In genomic region chr1:164460921-164461697, GRCm38 (mm10) we compare ENCODE assay signal across 9 mouse cellular contexts. TPM values are rescaled to one million over a fixed set of nuclear protein-coding genes. Genes with fewer than 3 reads are reported as not detected.
A peak's percentile ranks its signal among the peaks of the same experiment; 100 is the strongest.
DNase-seq lines count a peak whose midpoint lies in the region; ATAC-seq and TF ChIP-seq lines count a peak whose summit lies in the region.
"Had no signal": no experiment of that assay in that cellular context is flagged by ENCODE, and none has a peak within 500 bp of the region (broad histone marks: within the 10 kb centered on the region; RNA-seq: fewer than 3 reads in every experiment).

No protein-coding gene starts in this region.

- peaks cover 13% of the 10 kb centered on the region for H3K4me1 ChIP-seq in midbrain, postnatal 0 days (ENCODE audit: insufficient read depth, low read length)

- intact Hi-C loops in left cerebral cortex, adult 2 months (cut with DNase I), result loop anchor here (1.0 to 2.0 kb wide), 2 partner anchors 126 to 223 kb away; no protein-coding TSS in a partner anchor

- 75% methylated on average over 13 of the region's 13 CpGs for WGBS in midbrain, postnatal 0 days

- peak overlapping the region; percentile 38 for H3K4me3 ChIP-seq in left cerebral cortex, adult 2 months
- H3K4me3 ChIP-seq in midbrain, postnatal 0 days (ENCODE audit: low read depth, low read length), result no peak overlapping the region

- TF ChIP-seq CTCF in left cerebral cortex, adult 2 months (IDR thresholded peaks at IDR 0.05), result no peak
- TF ChIP-seq CTCF in midbrain, postnatal 0 days (IDR thresholded peaks at IDR 0.05), result no peak

- no peak for ATAC-seq in midbrain, postnatal 0 days (ENCODE audit: low FRiP score)

- peak overlapping the region; percentile 90 for H3K27ac ChIP-seq in left cerebral cortex, adult 2 months
- no peak overlapping the region for H3K27ac ChIP-seq in midbrain, postnatal 0 days (ENCODE audit: low read depth, low read length)
- H3K27ac ChIP-seq: macrophage had no signal

- H3K9ac ChIP-seq in midbrain, postnatal 0 days (replicated peaks; ENCODE audit: low read length, poor library complexity, severe bottlenecking), result no peak overlapping the region

- H3K27me3 ChIP-seq in midbrain, postnatal 0 days (ENCODE audit: insufficient read depth, low read length), result no peaks in the 10 kb centered on the region

- peak; percentile 36 for DNase-seq in adrenal gland, adult 2 months
- no peak for DNase-seq in adrenal gland, postnatal 14 days
- no peak for DNase-seq in left cerebral cortex, adult 2 months (ENCODE audit: extremely low spot score in 1 of 2, low spot score in 2 of 2)
- DNase-seq in left cerebral cortex, adult 11 months (ENCODE audit: low spot score), result no peak
- DNase-seq in kidney, adult 8-10 months, result peak; percentile 88 to 97
- DNase-seq in midbrain, postnatal 0 days (ENCODE audit: low spot score), result no peak
- DNase-seq in adrenal gland, postnatal 4 days (ENCODE audit: low spot score in 2 of 2), result no peak
- DNase-seq in adrenal gland, adult 8-10 months, result no peak

- peak overlapping the region; percentile 15; the same call in 1 of the 2 replicates for H3K4me2 ChIP-seq in midbrain, postnatal 0 days (ENCODE audit: low read depth, low read length, poor library complexity, severe bottlenecking)

- H3K9me3 ChIP-seq in midbrain, postnatal 0 days (ENCODE audit: low read length), result no peaks in the 10 kb centered on the region

- no peaks in the 10 kb centered on the region for H3K36me3 ChIP-seq in midbrain, postnatal 0 days (ENCODE audit: insufficient read depth, low read length)

RNA-seq across cellular contexts. Expression of gene Atp1b1, which starts 3.0 kb away (rescaled TPM):
- total RNA-seq in adrenal gland, adult 2 months (2021), result 10 to 100 TPM; 64.2 to 90.6 TPM
- polyA plus RNA-seq in adrenal gland, adult 2 months (2012; rRNA removed), result 17.0 and 19.2 TPM in 2 replicates
- 90.2 and 91.6 TPM in 2 replicates for total RNA-seq in adrenal gland, postnatal 14 days (2021)
- total RNA-seq in left cerebral cortex, adult 2 months (2021), result 1,000 to 10,000 TPM; 1,624 to 1,674 TPM
- 328 and 361 TPM in 2 replicates for total RNA-seq in midbrain, postnatal 0 days (2014; rRNA removed)
- 530 and 541 TPM in 2 replicates for polyA plus RNA-seq in midbrain, postnatal 0 days (2015; fragmentation: Nextera tagmentation; extraction: Ambion mirVana)
- 100 to 1,000 TPM; 101 to 236 TPM for total RNA-seq in adrenal gland, postnatal 4 days (2021)
- total RNA-seq in adrenal gland, adult 8-10 months (2022), result 100 to 1,000 TPM in 1 of 4 experiments, 10 to 100 TPM in 3; 72.9 to 103 (median 83.7) TPM

Comparison
In these comparisons a context has a peak if more than half of its experiments do, and no peak if none do; other contexts are left out.
1. DNase-seq: peak in adrenal gland, adult 2 months (single experiment) and kidney, adult 8-10 months (2 of 2); none in adrenal gland, postnatal 14 days (single experiment), left cerebral cortex, adult 2 months (0 of 2), left cerebral cortex, adult 11 months (single experiment), midbrain, postnatal 0 days (single experiment), adrenal gland, postnatal 4 days (0 of 2) and adrenal gland, adult 8-10 months (single experiment).